Mouse (Mus musculus) NIH3T3 (cell line): ENCODE measurements around the gene Tnfsf13.
"Not testable (repeated sequence)": the region's sequence is repeated elsewhere in the genome, so short reads cannot be mapped to it uniquely, and the experiment has no call there.

Source experiments
- DNase-seq: peaks from one replicate; pipeline ENCODE4 v3.0.0-alpha.2; 2012; ENCODE audit warnings: low read depth

The Tnfsf13 gene

GRCm38 (mm10) chr11:69703814-69704612 is 18.4 kb upstream of the Tnfsf13 start:
- DNase-seq: no peak

GRCm38 (mm10) chr11:69703381-69703780 is 17.8 kb upstream of the Tnfsf13 start:
- not testable (repeated sequence) for DNase-seq

GRCm38 (mm10) chr11:69702886-69703285 is 17.3 kb upstream of the Tnfsf13 start:
- not testable (repeated sequence) for DNase-seq

GRCm38 (mm10) chr11:69699595-69699994 is 14.0 kb upstream of the Tnfsf13 start:
- DNase-seq: no peak

- DNase-seq: no peak
Observed at GRCm38 (mm10) chr11:69698574-69698973, 13.0 kb upstream of the Tnfsf13 start.

- DNase-seq: no peak
Observed at GRCm38 (mm10) chr11:69697396-69697795, 11.8 kb upstream of the Tnfsf13 start.

GRCm38 (mm10) chr11:69695361-69696181 is 10.0 kb upstream of the Tnfsf13 start, which contains the start of the genes Tnfsf12 and Tnfsfm13:
Gene Tnfsf12, minus strand, starts transcription at chr11:69695849.
Gene Tnfsfm13, minus strand, starts transcription at chr11:69696098.
- DNase-seq: peak; percentile 83

- DNase-seq: no peak
Observed at GRCm38 (mm10) chr11:69695046-69695360, 9.4 kb upstream of the Tnfsf13 start.

GRCm38 (mm10) chr11:69693421-69693965 is 7.9 kb upstream of the Tnfsf13 start:
- no peak for DNase-seq

- no peak for DNase-seq
Observed at GRCm38 (mm10) chr11:69692863-69693262, 7.3 kb upstream of the Tnfsf13 start.

- no peak for DNase-seq
Observed at GRCm38 (mm10) chr11:69692196-69692811, 6.7 kb upstream of the Tnfsf13 start.

- DNase-seq: no peak
Observed at GRCm38 (mm10) chr11:69689891-69690290, 4.3 kb upstream of the Tnfsf13 start.

- DNase-seq: no peak
Observed at GRCm38 (mm10) chr11:69687061-69687460, 1.5 kb upstream of the Tnfsf13 start.

GRCm38 (mm10) chr11:69686377-69686776 is 793 bp upstream of the Tnfsf13 start:
- peak; percentile 68 for DNase-seq

- DNase-seq: no peak
Observed at GRCm38 (mm10) chr11:69684936-69685335, 648 bp downstream of the Tnfsf13 start.

- DNase-seq: no peak
Observed at GRCm38 (mm10) chr11:69684128-69684745, 1.3 kb downstream of the Tnfsf13 start.

GRCm38 (mm10) chr11:69683576-69683975 is 2.0 kb downstream of the Tnfsf13 start:
- DNase-seq: no peak

- peak; percentile 95 for DNase-seq
Observed at GRCm38 (mm10) chr11:69682840-69683533, 2.6 kb downstream of the Tnfsf13 start.

GRCm38 (mm10) chr11:69682209-69682839 is 3.3 kb downstream of the Tnfsf13 start:
- no peak for DNase-seq

- DNase-seq: peak; percentile 97
Observed at GRCm38 (mm10) chr11:69681314-69682208, 4.0 kb downstream of the Tnfsf13 start, which contains the start of gene Senp3. Gene Senp3, minus strand, starts transcription at chr11:69682084.
